ENCODE assay signal across 7 mouse cellular contexts in the genomic region with DNA sequence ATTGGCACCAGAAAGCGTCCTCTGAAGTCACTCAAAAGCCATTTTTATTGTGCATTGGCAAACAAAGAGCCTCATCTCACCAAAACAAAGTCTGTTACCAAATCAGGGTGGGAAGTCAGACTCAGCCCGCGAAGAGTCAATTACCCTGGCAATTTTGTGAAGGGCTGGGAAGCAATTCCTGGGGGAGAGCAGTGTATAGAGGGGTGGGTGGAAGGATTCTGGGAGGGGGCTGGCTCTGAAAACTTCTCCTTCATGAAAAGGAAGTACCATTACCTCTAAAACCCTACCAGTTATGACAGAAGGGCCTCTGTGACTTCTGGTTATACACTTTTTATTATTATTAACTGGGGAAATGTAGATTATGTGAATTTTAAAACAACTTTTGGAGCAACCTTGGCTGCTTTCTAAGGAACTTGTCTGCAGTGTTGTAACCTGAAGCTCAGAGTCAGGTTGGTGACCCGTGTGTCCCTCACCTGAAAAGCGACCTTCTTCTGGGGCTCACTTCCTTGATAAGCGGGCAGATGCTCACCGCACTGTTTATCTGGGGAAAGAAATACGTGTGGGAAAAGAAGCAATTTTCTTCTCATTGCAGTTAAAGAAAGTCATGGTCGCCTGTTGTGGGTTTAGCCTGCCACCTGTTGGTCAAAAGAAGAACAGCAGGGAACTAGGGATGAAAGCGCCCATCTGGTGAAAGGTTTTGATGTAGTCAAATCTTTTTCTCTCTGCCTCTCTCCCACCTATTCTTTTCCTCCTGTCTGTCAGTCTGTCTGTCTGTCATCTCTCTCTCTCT. TPM values are rescaled to one million over a fixed set of nuclear protein-coding genes. Genes with fewer than 3 reads are reported as not detected.
DNase-seq lines count a peak whose midpoint lies in the region; ATAC-seq and TF ChIP-seq lines count a peak whose summit lies in the region.

No protein-coding gene starts in this region.

- DNase-seq in R1 (ENCODE audit: low read depth, low spot score): peak; percentile 73
- DNase-seq in cerebellum, adult 8-10 months: peak; percentile 79
- peak; percentile 64 for DNase-seq in gastrocnemius, adult 2 months
- peak; percentile 91 for DNase-seq in induced T-regulatory cell, adult 2 months (ENCODE audit: low read depth)
- DNase-seq in left cerebral cortex, adult 2 months (ENCODE audit: extremely low spot score in 1 of 2, low spot score in 2 of 2): peak; percentile 60 to 74
- peak; percentile 70 for DNase-seq in right cerebral cortex, postnatal 14 days

- H3K27ac ChIP-seq in gastrocnemius, adult 2 months: no peak overlapping the region; the same call in 1 of the 2 replicates
- no peak overlapping the region for H3K27ac ChIP-seq in left cerebral cortex, adult 2 months

- H3K4me3 ChIP-seq in gastrocnemius, adult 2 months: no peak overlapping the region; the same call in 1 of the 2 replicates
- no peak overlapping the region for H3K4me3 ChIP-seq in left cerebral cortex, adult 2 months

- TF ChIP-seq CTCF in gastrocnemius, adult 2 months (IDR thresholded peaks at IDR 0.05): peak; percentile 95
- TF ChIP-seq CTCF in left cerebral cortex, adult 2 months (IDR thresholded peaks at IDR 0.05): peak; percentile 94

- intact Hi-C loops in gastrocnemius, adult 2 months (cut with DNase I): loop anchor here (1.0 to 5.0 kb wide), 2 partner anchors 158 to 237 kb away; no protein-coding TSS in a partner anchor
- intact Hi-C loops in left cerebral cortex, adult 2 months (cut with DNase I): loop anchor here (1.0 to 2.0 kb wide), 2 partner anchors 158 to 237 kb away; no protein-coding TSS in a partner anchor

- ATAC-seq in megakaryocyte, adult 5-6 weeks (ENCODE audit: poor library complexity, severe bottlenecking): peak; percentile 84

RNA-seq across cellular contexts. Expression of a gene that starts 58.1 kb away (rescaled TPM):
- 1 to 10 TPM; 3.5 to 4.8 TPM for total RNA-seq in gastrocnemius, adult 2 months (2021)
- 10 to 100 TPM; 11.8 to 12.6 TPM for total RNA-seq in left cerebral cortex, adult 2 months (2021)
- total RNA-seq in megakaryocyte, adult 5-6 weeks (2015): 109 and 112 TPM in 2 replicates
- 156 and 160 TPM in 2 replicates for total RNA-seq in megakaryocyte, adult 5-6 weeks (2017)

Comparison
In these comparisons a context has a peak if more than half of its experiments do, and no peak if none do; other contexts are left out.
1. RNA of a gene that starts 58.1 kb away (total RNA-seq): 109 to 160 TPM in megakaryocyte, adult 5-6 weeks; 11.8 to 12.6 TPM in left cerebral cortex, adult 2 months and 3.5 to 4.8 TPM in gastrocnemius, adult 2 months; every median in the first group is over 4 times any median in the second.
2. Peak in every context shown above with its lines, with median percentiles within 50 percentile points of each other: DNase-seq.